Mouse (Mus musculus) left cerebral cortex, postnatal 10 days (tissue): ENCODE measurements at regions not wholly inside any gene's neighbourhood (a gene's known extent, or its start where the extent isn't known, plus 50 kb on each side); places are given as distances from the start of the nearest gene placed in this dataset.
"Not testable (repeated sequence)": the region's sequence is repeated elsewhere in the genome, so short reads cannot be mapped to it uniquely, and the experiment has no call there.

ENCODE experiments used
- DNase-seq, 2 experiments: peaks; one replicate each; pipeline ENCODE4 v3.0.0; 2021 to 2022; ENCODE audit warnings: low spot score in 2 of 2, mixed read lengths in 1 of 2; ENCODE audit errors: extremely low spot score in 1 of 2
- intact Hi-C: fragments of 180-260 bp; cut with DNase I; formaldehyde crosslinking; loops from one replicate; pipeline ENCODE4 v1.15.1; 2025

GRCm38 (mm10) chr3:153144217-153144616 lies 162.2 kb upstream of the St6galnac5 start:
- intact Hi-C loops: no loop called here
- DNase-seq: no peak

GRCm38 (mm10) chr3:153140985-153141384 lies 158.9 kb upstream of the St6galnac5 start:
- intact Hi-C loops: no loop called here
- no peak for DNase-seq

GRCm38 (mm10) chr3:153125335-153125734 lies 143.3 kb upstream of the St6galnac5 start:
- intact Hi-C loops: no loop called here
- DNase-seq: no peak

- intact Hi-C loops: no loop called here
Observed at GRCm38 (mm10) chr3:153121934-153122333, 139.9 kb upstream of the St6galnac5 start.

GRCm38 (mm10) chr3:153119142-153119541 lies 137.1 kb upstream of the St6galnac5 start:
- no peak for DNase-seq
- intact Hi-C loops: no loop called here

More at GRCm38 (mm10) chr3:153121934-153122333, 139.9 kb upstream of the St6galnac5 start:
- DNase-seq: peak in 1 of 2 experiments; percentile 13

- intact Hi-C loops: no loop called here
- no peak for DNase-seq
Observed at GRCm38 (mm10) chr3:153118643-153119042, 136.6 kb upstream of the St6galnac5 start.

- DNase-seq: no peak
- intact Hi-C loops: no loop called here
Observed at GRCm38 (mm10) chr3:153105591-153105990, 123.5 kb upstream of the St6galnac5 start.

- intact Hi-C loops, DNase-seq: not testable (repeated sequence)
Observed at GRCm38 (mm10) chr3:153090572-153090971, 108.5 kb upstream of the St6galnac5 start.

GRCm38 (mm10) chr3:153085096-153085788 lies 103.2 kb upstream of the St6galnac5 start:
- peak in 1 of 2 experiments; percentile 69 for DNase-seq
- intact Hi-C loops: no loop called here

- DNase-seq: peak in 1 of 2 experiments; percentile 63
- intact Hi-C loops: no loop called here
Observed at GRCm38 (mm10) chr3:153084226-153085095, 102.4 kb upstream of the St6galnac5 start.

GRCm38 (mm10) chr3:153080371-153080770 lies 98.3 kb upstream of the St6galnac5 start:
- intact Hi-C loops: no loop called here
- no peak for DNase-seq

GRCm38 (mm10) chr3:153077846-153078703 lies 96.0 kb upstream of the St6galnac5 start:
- intact Hi-C loops: no loop called here
- DNase-seq: peak; percentile 71 to 73

GRCm38 (mm10) chr3:153072200-153072919 lies 90.3 kb upstream of the St6galnac5 start:
- DNase-seq: peak in 1 of 2 experiments; percentile 23
- intact Hi-C loops: loop anchor here (5.0 kb wide), 1 partner anchor 90 kb away; the partner anchor contains the start of gene St6galnac5

GRCm38 (mm10) chr3:153071549-153071948 lies 89.5 kb upstream of the St6galnac5 start:
- intact Hi-C loops: loop anchor here (5.0 kb wide), 1 partner anchor 89 kb away; the partner anchor contains the start of gene St6galnac5
- no peak for DNase-seq

- DNase-seq: no peak
- intact Hi-C loops: loop anchor here (5.0 kb wide), 1 partner anchor 89 kb away; the partner anchor contains the start of gene St6galnac5
Observed at GRCm38 (mm10) chr3:153071123-153071522, 89.1 kb upstream of the St6galnac5 start.

GRCm38 (mm10) chr3:153065890-153066289 lies 83.8 kb upstream of the St6galnac5 start:
- no peak for DNase-seq
- intact Hi-C loops: no loop called here

GRCm38 (mm10) chr3:153053163-153053562 lies 71.1 kb upstream of the St6galnac5 start:
- no peak for DNase-seq
- intact Hi-C loops: no loop called here

- no peak for DNase-seq
- intact Hi-C loops: no loop called here
Observed at GRCm38 (mm10) chr3:153051566-153051965, 69.5 kb upstream of the St6galnac5 start.
